8 mouse cellular contexts compared by ENCODE assay signal in the genomic region with DNA sequence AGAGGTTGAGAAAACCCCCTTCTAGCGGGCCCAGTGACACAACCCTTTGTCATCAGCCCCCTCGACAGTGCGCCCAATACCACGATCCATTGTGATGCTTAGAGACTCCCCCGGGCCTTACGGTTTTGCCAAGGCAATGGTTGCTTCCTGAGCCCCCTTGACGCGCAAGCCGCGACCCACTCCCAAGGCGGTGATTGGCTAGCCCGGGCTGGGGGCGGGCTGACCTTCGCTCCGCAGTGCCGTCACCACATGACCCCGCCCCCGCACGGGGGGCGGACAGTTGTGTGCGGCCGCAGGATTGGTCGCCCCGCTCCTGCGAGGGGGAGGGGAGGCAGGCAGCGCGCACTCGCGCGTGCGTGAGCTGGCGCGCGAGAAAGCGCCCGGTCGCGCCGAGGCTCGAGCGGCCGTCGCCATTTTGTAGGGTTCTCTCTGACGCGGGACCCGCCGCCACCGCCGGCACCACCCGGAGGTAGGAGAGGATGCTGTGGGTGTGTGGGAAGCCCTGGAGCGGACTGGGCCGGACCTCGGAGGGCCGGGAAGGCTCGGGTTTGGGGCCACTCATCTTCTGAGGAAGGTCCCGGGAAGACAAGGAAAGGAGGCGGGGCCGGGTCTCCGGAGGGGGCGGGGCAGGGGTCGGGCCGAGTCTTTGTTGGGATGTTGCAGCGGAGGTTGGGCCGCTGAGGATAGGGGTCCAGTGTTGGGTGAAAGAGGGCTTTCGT. TPM values are rescaled to one million over a fixed set of nuclear protein-coding genes. Genes with fewer than 3 reads are reported as not detected.
DNase-seq lines count a peak whose midpoint lies in the region; ATAC-seq and TF ChIP-seq lines count a peak whose summit lies in the region.

A gene (plus strand): TSS at position 305 of the 719 bp plus-strand sequence.

- H3K9me3 ChIP-seq in G1E (replicated peaks), result no peaks in the 10 kb centered on the region
- no peaks in the 10 kb centered on the region for H3K9me3 ChIP-seq in forebrain, postnatal 0 days (ENCODE audit: low read length)
- no peaks in the 10 kb centered on the region for H3K9me3 ChIP-seq in lung, embryonic 16.5 days (ENCODE audit: control insufficient read depth, low read length)

- 3% methylated on average over 65 of the region's 65 CpGs for WGBS in forebrain, postnatal 0 days
- WGBS in lung, embryonic 16.5 days, result under 1% methylated on average over 63 of the region's 65 CpGs

- DNase-seq in G1E (ENCODE audit: low spot score), result peak; percentile 98
- peak; percentile 96 to 99 for DNase-seq in cerebellum, adult 18-20 months
- peak; percentile 99 for DNase-seq in forebrain, postnatal 0 days
- peak; percentile 90 for DNase-seq in layer of hippocampus, adult 9-10 months (ENCODE audit: low spot score)
- DNase-seq in ovary, postnatal 10 days (ENCODE audit: low spot score), result peak; percentile 87
- peak; percentile 97 to 98 for DNase-seq in thymus, postnatal 10 days (ENCODE audit: low spot score in 2 of 2)

- peaks cover 38% of the 10 kb centered on the region for H3K36me3 ChIP-seq in G1E (replicated peaks)
- H3K36me3 ChIP-seq in forebrain, postnatal 0 days (ENCODE audit: insufficient read depth), result peaks cover 19% of the 10 kb centered on the region
- H3K36me3 ChIP-seq in lung, embryonic 16.5 days (ENCODE audit: control insufficient read depth, insufficient read depth, low read length), result peaks cover 2% of the 10 kb centered on the region; the same call in 1 of the 2 replicates

- H3K27ac ChIP-seq in forebrain, postnatal 0 days (ENCODE audit: low read depth, low read length), result peak within 1 kb of the TSS; percentile 96
- H3K27ac ChIP-seq in lung, embryonic 16.5 days (ENCODE audit: low read length), result peak within 1 kb of the TSS; percentile 96

- peaks cover 30% of the 10 kb centered on the region for H3K4me1 ChIP-seq in G1E (ENCODE audit: insufficient read depth, low read depth, low read length)
- peaks cover 14% of the 10 kb centered on the region for H3K4me1 ChIP-seq in forebrain, postnatal 0 days (ENCODE audit: insufficient read depth)
- peaks cover 11% of the 10 kb centered on the region for H3K4me1 ChIP-seq in lung, embryonic 16.5 days (replicated peaks; ENCODE audit: control insufficient read depth, insufficient read depth, low read length)

- peak within 1 kb of the TSS; percentile 85 for H3K9ac ChIP-seq in forebrain, postnatal 0 days
- peak within 1 kb of the TSS; percentile 87 for H3K9ac ChIP-seq in lung, embryonic 16.5 days (ENCODE audit: low read length)

- H3K27me3 ChIP-seq in G1E (ENCODE audit: insufficient read depth, low read length), result no peaks in the 10 kb centered on the region; the same call in 1 of the 2 replicates
- H3K27me3 ChIP-seq in forebrain, postnatal 0 days (ENCODE audit: insufficient read depth, low read length), result no peaks in the 10 kb centered on the region
- no peaks in the 10 kb centered on the region for H3K27me3 ChIP-seq in lung, embryonic 16.5 days (ENCODE audit: control insufficient read depth, insufficient read depth, low read depth, low read length)

- peak within 1 kb of the TSS; percentile 73 for H3K4me2 ChIP-seq in forebrain, postnatal 0 days (ENCODE audit: low read depth)
- peak within 1 kb of the TSS; percentile 89 for H3K4me2 ChIP-seq in lung, embryonic 16.5 days (ENCODE audit: low read depth, low read length)

- peak within 1 kb of the TSS; percentile 75 for H3K4me3 ChIP-seq in G1E (ENCODE audit: low read depth, low read length)
- peak within 1 kb of the TSS; percentile 90 for H3K4me3 ChIP-seq in forebrain, postnatal 0 days (ENCODE audit: low read depth, low read length)
- peak within 1 kb of the TSS; percentile 82 for H3K4me3 ChIP-seq in lung, embryonic 16.5 days (ENCODE audit: low read length)

- peak; percentile 89 for ATAC-seq in G1E (ENCODE audit: extremely low read depth, insufficient number of reproducible peaks, low FRiP score, poor library complexity, severe bottlenecking)
- peak; percentile 94 for ATAC-seq in forebrain, postnatal 0 days
- peak; percentile 84 to 91 for ATAC-seq in hematopoietic stem cell, adult 5-6 weeks (replicated peaks in 1 of 2; ENCODE audit: insufficient read depth in 1 of 2, low FRiP score in 2 of 2, low TSS enrichment in 1 of 2, low read depth in 1 of 2, poor library complexity in 2 of 2, severe bottlenecking in 2 of 2)
- peak; percentile 98 for ATAC-seq in lung, embryonic 16.5 days (ENCODE audit: low read depth)

- no peak for TF ChIP-seq CTCF in G1E (IDR thresholded peaks at IDR 0.05; ENCODE audit: low read depth, low read length)
- TF ChIP-seq CTCF in forebrain, postnatal 0 days (IDR thresholded peaks at IDR 0.05; ENCODE audit: low read depth), result 0 out of 2 replicates have a peak, but pooled peaks have one; percentile 12

RNA-seq across cellular contexts. Expression of the gene that starts here (rescaled TPM):
- 8.3 and 9.8 TPM in 2 replicates for total RNA-seq in G1E (2014; fragmentation: Nextera tagmentation)
- total RNA-seq in G1E (2017), result 16.1 and 20.7 TPM in 2 replicates
- 5.1 and 5.3 TPM in 2 replicates for polyA plus RNA-seq in G1E (2012)
- 84.8 and 90.6 TPM in 2 replicates for total RNA-seq in forebrain, postnatal 0 days (2014; rRNA removed)
- 79.8 and 88.7 TPM in 2 replicates for polyA plus RNA-seq in forebrain, postnatal 0 days (2015; fragmentation: Nextera tagmentation; extraction: Ambion mirVana)
- 28.8 and 29.5 TPM in 2 replicates for total RNA-seq in hematopoietic stem cell, adult 5-6 weeks (2017)
- 57.6 and 58.7 TPM in 2 replicates for polyA plus RNA-seq in lung, embryonic 16.5 days (2015; fragmentation: Nextera tagmentation; extraction: Ambion mirVana)

Comparison
In these comparisons a context has a peak if more than half of its experiments do, and no peak if none do; other contexts are left out.
1. Peak in every context shown above with its lines: DNase-seq, ATAC-seq, H3K4me3 ChIP-seq and H3K27ac ChIP-seq.